Mouse (Mus musculus) midbrain, embryonic 16.5 days (tissue): Measurements from ENCODE around the gene Gm20767. TPM values are rescaled to one million over a fixed set of nuclear protein-coding genes. Genes with fewer than 3 reads are reported as not detected.
"Not testable (repeated sequence)": the region's sequence is repeated elsewhere in the genome, so short reads cannot be mapped to it uniquely, and the experiment has no call there.

ENCODE experiments used
- ATAC-seq: fragments of 200-750 bp; cut with Nextera tagmentation; 2 replicates; pipeline ENCODE4 v1.8.0; 2017; ENCODE audit warnings: moderate TSS enrichment
- H3K27ac ChIP-seq: fragments of 300-500 bp; sonication (generic); 2 replicates; pipeline ENCODE4 v1.5.1; 2014; ENCODE audit warnings: mild to moderate bottlenecking, low read length, mixed read lengths
- H3K27me3 ChIP-seq: fragments of 300-500 bp; sonication (generic); 2 replicates; pipeline ENCODE4 v1.6.1; 2014; ENCODE audit warnings: low read depth, low read length, mixed read lengths; ENCODE audit not compliant: control insufficient read depth, insufficient read depth
- H3K36me3 ChIP-seq: fragments of 300-500 bp; sonication (generic); 2 replicates; pipeline ENCODE4 v1.6.1; 2014; ENCODE audit warnings: mild to moderate bottlenecking, low read length, moderate library complexity, mixed read lengths; ENCODE audit not compliant: control insufficient read depth, insufficient read depth
- H3K4me1 ChIP-seq: fragments of 300-500 bp; sonication (generic); 2 replicates; pipeline ENCODE4 v1.6.1; 2014; ENCODE audit warnings: mild to moderate bottlenecking, low read length, mixed read lengths; ENCODE audit not compliant: control insufficient read depth, insufficient read depth
- H3K4me2 ChIP-seq: fragments of 300-500 bp; sonication (generic); 2 replicates; pipeline ENCODE4 v1.6.1; 2014; ENCODE audit warnings: mild to moderate bottlenecking, low read length, mixed read lengths
- H3K4me3 ChIP-seq: fragments of 300-500 bp; sonication (generic); 2 replicates; pipeline ENCODE4 v1.5.1; 2014; ENCODE audit warnings: low read depth, mild to moderate bottlenecking, low read length, moderate library complexity, mixed read lengths
- H3K9ac ChIP-seq: fragments of 300-500 bp; sonication (generic); 2 replicates; pipeline ENCODE4 v1.6.1; 2014; ENCODE audit warnings: low read depth, low read length, mixed read lengths
- H3K9me3 ChIP-seq: fragments of 300-500 bp; sonication (generic); replicated peaks from 2 replicates; pipeline ENCODE4 v1.6.1; 2014; ENCODE audit warnings: mild to moderate bottlenecking, low read length, mixed read lengths; ENCODE audit not compliant: control insufficient read depth, poor library complexity, severe bottlenecking
- WGBS: fragments of 180-500 bp; shearing (Covaris S2); extraction: QIAGEN DNeasy Blood & Tissue Kit; methylation state at CpG from one replicate; pipeline ENCODE4 v1.1.7; 2014; 5-methylcytosine and 5-hydroxymethylcytosine counted together
- polyA plus RNA-seq: library from polyadenylated mRNA; unstranded; fragments of >200 nt; fragmentation: Nextera tagmentation; extraction: Ambion mirVana; gene quantifications from 2 replicates; pipeline ENCODE4 v1.2.1, GENCODE M21; 2015

Gm20767 gene
- not detected in 2 replicates for polyA plus RNA-seq

GRCm38 (mm10) chr13:120139946-120140345, at the start of gene Gm20767:
TSS of gene Gm20767 (plus strand) at chr13:120140246.
- not testable (repeated sequence) for H3K9me3 ChIP-seq, H3K27ac ChIP-seq, H3K36me3 ChIP-seq, H3K9ac ChIP-seq, H3K4me3 ChIP-seq, H3K4me1 ChIP-seq, H3K27me3 ChIP-seq, H3K4me2 ChIP-seq, ATAC-seq
- WGBS, result 93% methylated on average over 1 of the region's 5 CpGs

- WGBS, result no CpG with 5 or more reads among the region's 13 CpGs
- H3K4me2 ChIP-seq, H3K36me3 ChIP-seq, H3K27ac ChIP-seq, H3K27me3 ChIP-seq, H3K9ac ChIP-seq, H3K9me3 ChIP-seq, H3K4me1 ChIP-seq, ATAC-seq, H3K4me3 ChIP-seq: not testable (repeated sequence)
These were observed 47.1 kb upstream of the Gm20767 start for GRCm38 (mm10) chr13:120092950-120093349.

DNA sequence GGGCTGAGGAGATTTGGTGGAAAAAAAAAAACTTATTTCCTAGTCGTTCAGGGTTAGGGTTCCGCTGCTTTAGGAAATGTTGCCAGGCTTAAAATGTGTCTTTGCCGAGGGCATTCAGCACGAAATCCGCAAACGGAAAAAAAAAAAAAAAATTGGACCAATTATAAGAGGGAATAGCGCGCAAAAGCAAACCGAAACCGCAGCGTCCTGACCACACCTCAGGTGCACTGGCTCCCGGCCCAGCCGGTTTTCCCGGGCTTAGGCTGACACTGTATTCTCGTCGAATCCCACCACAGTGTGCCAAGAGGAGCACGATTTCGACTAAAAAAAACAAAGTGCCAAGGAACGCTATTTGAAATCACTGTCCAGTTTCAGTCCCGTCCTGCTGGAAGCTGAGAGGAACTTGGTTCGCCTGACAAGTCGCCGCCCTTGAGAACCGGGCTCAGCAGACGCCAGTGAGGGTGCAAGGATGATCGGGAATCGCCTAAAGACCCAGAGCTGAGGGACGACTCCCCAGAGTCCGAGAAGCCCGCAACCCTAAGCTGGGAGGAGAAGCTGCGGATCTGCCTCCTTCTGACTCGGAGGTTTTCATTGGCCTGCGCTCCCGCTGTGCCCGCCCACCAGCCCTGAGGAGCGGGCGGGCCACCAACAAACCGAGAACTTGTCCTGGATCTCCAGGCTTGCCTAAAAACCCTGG, 43.7 kb upstream of the Gm20767 start:
- H3K4me3 ChIP-seq, H3K36me3 ChIP-seq, H3K9ac ChIP-seq, H3K9me3 ChIP-seq, H3K27me3 ChIP-seq, H3K4me1 ChIP-seq, ATAC-seq, H3K4me2 ChIP-seq, H3K27ac ChIP-seq: not testable (repeated sequence)
- WGBS, result under 1% methylated on average over 23 of the region's 38 CpGs

GRCm38 (mm10) chr13:120096938-120097256, 43.1 kb upstream of the Gm20767 start:
- WGBS, result 2% methylated on average over 4 of the region's 13 CpGs
- H3K36me3 ChIP-seq, result not testable (repeated sequence)

DNA sequence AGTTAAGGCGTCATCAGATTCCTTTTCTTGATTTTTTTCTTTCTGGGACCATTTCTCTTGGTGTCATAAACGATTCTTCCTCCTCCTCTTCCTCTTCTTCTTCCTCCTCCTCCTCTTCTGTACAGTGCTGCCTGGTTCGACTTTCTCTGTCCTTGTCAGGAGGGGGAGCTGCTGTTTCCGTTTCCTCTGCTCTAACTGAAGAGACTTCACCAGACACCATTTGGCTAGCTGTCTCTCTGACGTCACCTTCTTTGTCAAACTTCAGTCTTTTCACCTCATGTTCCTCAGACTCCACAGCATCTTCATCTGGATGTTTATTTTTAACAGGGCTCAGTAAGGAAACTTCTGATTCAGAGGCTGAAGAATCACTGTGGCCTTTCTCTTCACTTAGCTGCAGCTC, 40.7 kb upstream of the Gm20767 start:
- H3K36me3 ChIP-seq, H3K27me3 ChIP-seq, H3K4me3 ChIP-seq, H3K27ac ChIP-seq, H3K9ac ChIP-seq, H3K4me1 ChIP-seq, H3K4me2 ChIP-seq, ATAC-seq, H3K9me3 ChIP-seq: not testable (repeated sequence)
- WGBS, result no CpG with 5 or more reads among the region's 5 CpGs

More at GRCm38 (mm10) chr13:120096938-120097256, 43.1 kb upstream of the Gm20767 start:
- not testable (repeated sequence) for H3K9ac ChIP-seq, H3K4me1 ChIP-seq, H3K27me3 ChIP-seq, ATAC-seq, H3K27ac ChIP-seq, H3K4me2 ChIP-seq, H3K4me3 ChIP-seq, H3K9me3 ChIP-seq

DNA sequence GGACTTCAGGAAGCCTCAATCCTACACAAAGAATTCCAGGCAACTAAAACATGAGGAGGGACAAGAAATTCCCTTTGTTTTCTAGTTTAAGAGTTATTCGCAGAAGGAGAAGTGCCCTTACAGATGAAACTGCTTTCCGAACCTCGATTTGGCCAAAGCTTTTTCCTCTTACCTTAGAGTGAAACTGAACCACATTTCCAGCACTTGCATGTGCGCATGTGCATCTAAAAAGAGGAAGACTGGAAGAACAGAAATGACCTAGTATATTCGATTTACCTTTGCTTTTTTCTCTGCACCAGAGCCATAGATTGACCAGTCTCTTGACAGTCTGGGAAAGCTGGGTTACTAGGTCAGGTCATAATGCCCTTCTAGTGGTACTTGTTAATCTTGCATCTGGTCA, 33.5 kb upstream of the Gm20767 start:
- not testable (repeated sequence) for H3K4me3 ChIP-seq, H3K4me1 ChIP-seq, H3K36me3 ChIP-seq, H3K27ac ChIP-seq, ATAC-seq, H3K9ac ChIP-seq, H3K4me2 ChIP-seq, H3K27me3 ChIP-seq, H3K9me3 ChIP-seq
- no CpG with 5 or more reads among the region's 5 CpGs for WGBS

GRCm38 (mm10) chr13:120107000-120107399, 33.0 kb upstream of the Gm20767 start:
- H3K27ac ChIP-seq, H3K4me1 ChIP-seq, H3K27me3 ChIP-seq, H3K9me3 ChIP-seq, H3K4me2 ChIP-seq, H3K4me3 ChIP-seq, H3K36me3 ChIP-seq, H3K9ac ChIP-seq, ATAC-seq: not testable (repeated sequence)
- whole genome bisulfite sequencing, result 79% methylated on average over 2 of the region's 2 CpGs

DNA sequence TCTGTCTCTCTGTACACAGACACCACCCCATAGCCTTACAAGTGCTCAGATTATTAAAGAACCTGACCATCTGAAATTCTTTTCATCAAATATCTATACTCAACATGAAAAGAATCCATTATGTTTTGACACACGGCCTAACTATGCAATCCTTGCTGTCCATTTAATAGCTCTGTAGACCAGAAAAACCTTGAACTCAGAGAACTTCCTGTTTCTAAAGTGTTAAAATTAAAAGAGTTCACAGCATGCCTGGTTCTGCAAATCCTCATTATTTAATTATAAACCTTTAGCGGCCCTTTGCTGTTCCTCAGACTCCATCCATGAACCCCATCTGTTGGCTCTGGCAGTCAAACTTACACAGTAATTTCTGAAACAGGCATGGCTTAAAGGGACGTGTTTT, 2.3 kb downstream of the Gm20767 start:
- H3K4me2 ChIP-seq, ATAC-seq, H3K27me3 ChIP-seq, H3K9me3 ChIP-seq, H3K27ac ChIP-seq, H3K4me3 ChIP-seq, H3K9ac ChIP-seq, H3K4me1 ChIP-seq, H3K36me3 ChIP-seq: not testable (repeated sequence)
- 80% methylated on average over 2 of the region's 3 CpGs for WGBS

GRCm38 (mm10) chr13:120149660-120150407, 9.8 kb downstream of the Gm20767 start:
- not testable (repeated sequence) for H3K36me3 ChIP-seq, H3K9ac ChIP-seq, H3K27ac ChIP-seq, ATAC-seq, H3K27me3 ChIP-seq, H3K4me1 ChIP-seq, H3K4me3 ChIP-seq, H3K9me3 ChIP-seq, H3K4me2 ChIP-seq
- WGBS, result 66% methylated on average over 3 of the region's 4 CpGs
